Mouse (Mus musculus) kidney, adult 2 months (tissue): ENCODE results near the gene Fth1.

Experiments
- CTCF ChIP-seq: fragments of 200-500 bp; conservative IDR thresholded peaks from 2 replicates; pipeline ENCODE4 v1.5.1; 2011; ENCODE audit warnings: low read depth, mild to moderate bottlenecking, control low read depth, low read length, moderate library complexity, mixed read lengths; ENCODE audit not compliant: insufficient read depth, insufficient read length
- POLR2A ChIP-seq: fragments of 200-500 bp; IDR thresholded peaks from one replicate; pipeline ENCODE4 v1.6.1; 2011; ENCODE audit warnings: low read depth, low read length, control low read depth

- no peak for TF ChIP-seq POLR2A
- TF ChIP-seq CTCF = no peak
These were observed 54.0 kb downstream of the Fth1 start for GRCm38 (mm10) chr19:10034356-10034755.
